Mouse (Mus musculus): ENCODE results near the gene Epha2.

DNA sequence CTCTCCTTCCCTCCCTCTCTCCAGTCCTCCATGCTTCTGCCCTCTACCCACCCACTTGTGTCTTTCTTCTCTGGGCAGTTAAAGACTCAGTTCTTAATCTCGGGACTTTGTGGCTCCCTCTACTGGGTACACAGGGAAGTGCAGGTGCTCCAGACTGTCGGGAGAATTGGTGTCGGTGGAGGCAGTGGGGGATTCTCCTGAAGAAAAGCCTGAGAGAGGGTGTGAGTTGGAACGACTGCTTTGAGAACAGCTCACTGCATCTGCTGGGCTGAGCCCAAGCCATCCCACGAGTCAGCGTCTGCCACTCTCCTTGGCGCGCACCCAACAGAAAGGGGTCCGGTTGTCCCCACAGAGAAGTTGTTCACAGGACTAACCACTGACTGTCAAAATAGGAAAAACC, 33.2 kb upstream of the Epha2 start:
- TF ChIP-seq CTCF (IDR thresholded peaks at IDR 0.05; ENCODE audit: low read depth, low read length) (peak; percentile 80), POLR2A (IDR thresholded peaks at IDR 0.05; ENCODE audit: extremely low read depth, insufficient read depth, low read length) (no peak)
